18 mouse cellular contexts compared by ENCODE assay signal in the genomic region with DNA sequence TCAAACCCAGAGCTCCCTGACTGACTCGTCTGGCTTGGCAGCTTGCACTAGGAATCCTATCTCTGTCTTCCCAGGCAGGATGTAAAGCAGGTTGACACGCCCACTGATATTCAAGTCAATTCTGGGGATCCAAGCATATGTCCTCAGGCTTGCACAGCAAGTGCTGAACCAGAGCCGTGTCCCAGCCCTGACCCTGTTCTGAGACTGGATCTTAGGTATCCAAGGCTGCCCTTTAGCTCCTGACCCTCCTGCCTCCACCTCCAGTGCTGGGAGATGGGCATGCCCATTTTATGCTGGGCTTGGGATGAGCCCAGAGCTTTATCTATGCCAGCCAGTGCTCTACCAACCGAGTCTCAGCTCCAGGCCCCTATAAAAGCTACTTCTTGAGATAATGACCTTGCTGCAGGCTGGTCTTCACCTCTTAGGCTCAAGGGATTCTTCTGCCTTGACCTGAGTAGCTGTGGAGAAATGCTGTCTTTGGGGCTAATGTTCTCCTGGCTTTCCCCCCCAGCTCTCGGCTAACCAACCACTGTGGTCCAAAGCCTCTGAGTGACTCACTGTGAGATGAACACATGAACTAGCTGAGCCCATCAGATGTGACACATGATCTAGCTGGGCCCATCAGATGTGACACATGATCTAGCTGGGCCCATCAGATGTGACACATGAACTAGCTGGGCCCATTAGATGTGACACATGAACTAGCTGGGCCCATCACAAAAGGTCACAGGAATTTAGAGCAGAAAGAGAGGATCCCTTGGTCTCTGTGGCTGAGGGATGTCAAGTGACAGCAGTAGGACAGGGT. TPM values are rescaled to one million over a fixed set of nuclear protein-coding genes. Genes with fewer than 3 reads are reported as not detected.
DNase-seq lines count a peak whose midpoint lies in the region; ATAC-seq lines count a peak whose summit lies in the region.
"Had no signal": no experiment of that assay in that cellular context is flagged by ENCODE, and none has a peak within 500 bp of the region (broad histone marks: within the 10 kb centered on the region; RNA-seq: fewer than 3 reads in every experiment).

No protein-coding gene starts in this region.

- H3K9me3 ChIP-seq in heart, embryonic 13.5 days = no peaks in the 10 kb centered on the region
- H3K9me3 ChIP-seq in liver, embryonic 12.5 days (replicated peaks) = no peaks in the 10 kb centered on the region
- H3K9me3 ChIP-seq: hindbrain, embryonic 15.5 days had no signal

- no peak for ATAC-seq in heart, embryonic 13.5 days (ENCODE audit: extremely low read depth, insufficient number of reproducible peaks, low FRiP score, low TSS enrichment)
- ATAC-seq in liver, embryonic 12.5 days = peak; percentile 86
- ATAC-seq: forebrain, embryonic 14.5 days had no signal

- WGBS in heart, embryonic 13.5 days = 65% methylated on average over 5 of the region's 5 CpGs
- 40% methylated on average over 5 of the region's 5 CpGs for WGBS in liver, embryonic 12.5 days (ENCODE audit: insufficient replicate concordance)

- H3K27me3 ChIP-seq in heart, embryonic 13.5 days (replicated peaks) = no peaks in the 10 kb centered on the region
- no peaks in the 10 kb centered on the region for H3K27me3 ChIP-seq in liver, embryonic 12.5 days (replicated peaks)
- H3K27me3 ChIP-seq: hindbrain, embryonic 15.5 days had no signal

- H3K4me2 ChIP-seq in heart, embryonic 13.5 days = no peak overlapping the region
- H3K4me2 ChIP-seq in liver, embryonic 12.5 days = peak overlapping the region; percentile 49
- H3K4me2 ChIP-seq: hindbrain, embryonic 15.5 days; midbrain, embryonic 11.5 days had no signal

- H3K4me1 ChIP-seq in heart, embryonic 13.5 days = no peaks in the 10 kb centered on the region
- H3K4me1 ChIP-seq in liver, embryonic 12.5 days = peaks cover 48% of the 10 kb centered on the region
- H3K4me1 ChIP-seq: hindbrain, embryonic 15.5 days had no signal

- H3K9ac ChIP-seq in heart, embryonic 13.5 days = 0 out of 2 replicates have a peak overlapping the region, but pooled peaks have one; percentile 24
- peak overlapping the region; percentile 35 for H3K9ac ChIP-seq in liver, embryonic 12.5 days
- H3K9ac ChIP-seq: hindbrain, embryonic 15.5 days had no signal

- H3K27ac ChIP-seq in heart, embryonic 13.5 days (replicated peaks) = no peak overlapping the region
- peak overlapping the region; percentile 86 for H3K27ac ChIP-seq in liver, embryonic 12.5 days
- H3K27ac ChIP-seq: hindbrain, embryonic 15.5 days had no signal

- H3K36me3 ChIP-seq in heart, embryonic 13.5 days = peaks cover 38% of the 10 kb centered on the region
- peaks cover 15% of the 10 kb centered on the region; the same call in 1 of the 2 replicates for H3K36me3 ChIP-seq in liver, embryonic 12.5 days

- H3K4me3 ChIP-seq in heart, embryonic 13.5 days = no peak overlapping the region
- H3K4me3 ChIP-seq in liver, embryonic 12.5 days = no peak overlapping the region
- H3K4me3 ChIP-seq: hindbrain, embryonic 15.5 days had no signal

- no peak for DNase-seq in heart, adult 8-10 months (ENCODE audit: low spot score)
- DNase-seq in spleen, adult 12 weeks (ENCODE audit: low spot score) = peak; percentile 44
- no peak for DNase-seq in spleen, postnatal 14 days (ENCODE audit: low spot score in 2 of 2)
- no peak for DNase-seq in natural killer cell, adult 2 months (ENCODE audit: low spot score in 2 of 2)
- DNase-seq in adrenal gland, postnatal 36 days = no peak
- DNase-seq in cerebellum, adult 9-10 months = no peak
- DNase-seq: cerebellum, adult 2 months; heart, adult 18-20 months; kidney, adult 11 months; kidney, postnatal 25 days; lung, postnatal 14 days; right cerebral cortex, postnatal 25 days had no signal

RNA-seq across cellular contexts. Expression of a gene that starts 14.2 kb away (rescaled TPM):
- 45.2 and 47.3 TPM in 2 replicates for polyA plus RNA-seq in heart, embryonic 13.5 days (2015; fragmentation: Nextera tagmentation; extraction: Ambion mirVana)
- 10 to 100 TPM; 25.7 to 26.2 (median 26.0) TPM for total RNA-seq in heart, adult 8-10 months (2022)
- polyA plus RNA-seq in liver, embryonic 12.5 days (2016; fragmentation: Nextera tagmentation; extraction: Ambion mirVana) = 39.8 and 43.8 TPM in 2 replicates
- 10 to 100 TPM; 50.0 to 57.1 TPM for total RNA-seq in adrenal gland, postnatal 36 days (2021)

RNA-seq across cellular contexts. Expression of a gene that starts 14.2 kb away (rescaled TPM):
- 1.6 and 1.7 TPM in 2 replicates for polyA plus RNA-seq in heart, embryonic 13.5 days (2015; fragmentation: Nextera tagmentation; extraction: Ambion mirVana)
- total RNA-seq in heart, adult 8-10 months (2022) = 1 to 10 TPM in 1 of 4 experiments, under 1 TPM in 3; 0.26 to 1.6 (median 0.36) TPM
- polyA plus RNA-seq in liver, embryonic 12.5 days (2016; fragmentation: Nextera tagmentation; extraction: Ambion mirVana) = 1.2 and 2.1 TPM in 2 replicates
- under 1 TPM; 0.60 to 0.82 TPM for total RNA-seq in adrenal gland, postnatal 36 days (2021)

RNA-seq across cellular contexts. Expression of a gene that starts 25.1 kb away (rescaled TPM):
- polyA plus RNA-seq in heart, embryonic 13.5 days (2015; fragmentation: Nextera tagmentation; extraction: Ambion mirVana) = 13.7 and 14.0 TPM in 2 replicates
- 1 to 10 TPM; 8.6 to 9.1 (median 8.7) TPM for total RNA-seq in heart, adult 8-10 months (2022)
- 8.5 and 10.4 TPM in 2 replicates for polyA plus RNA-seq in liver, embryonic 12.5 days (2016; fragmentation: Nextera tagmentation; extraction: Ambion mirVana)
- 10 to 100 TPM; 14.6 to 15.2 TPM for total RNA-seq in adrenal gland, postnatal 36 days (2021)

RNA-seq across cellular contexts. Expression of a gene that starts 32.5 kb away (rescaled TPM):
- polyA plus RNA-seq in heart, embryonic 13.5 days (2015; fragmentation: Nextera tagmentation; extraction: Ambion mirVana) = 51.1 and 53.4 TPM in 2 replicates
- 10 to 100 TPM; 36.4 to 53.0 (median 41.0) TPM for total RNA-seq in heart, adult 8-10 months (2022)
- polyA plus RNA-seq in liver, embryonic 12.5 days (2016; fragmentation: Nextera tagmentation; extraction: Ambion mirVana) = 48.7 and 49.6 TPM in 2 replicates
- 10 to 100 TPM; 33.8 to 42.2 TPM for total RNA-seq in adrenal gland, postnatal 36 days (2021)

RNA-seq across cellular contexts. Expression of a gene that starts 33.1 kb away (rescaled TPM):
- 0.36 and 0.55 TPM in 2 replicates for polyA plus RNA-seq in heart, embryonic 13.5 days (2015; fragmentation: Nextera tagmentation; extraction: Ambion mirVana)
- total RNA-seq in heart, adult 8-10 months (2022) = under 1 TPM in 1 of 4 experiments, not detected in 3; 0.38 TPM
- 0.77 and 0.98 TPM in 2 replicates for polyA plus RNA-seq in liver, embryonic 12.5 days (2016; fragmentation: Nextera tagmentation; extraction: Ambion mirVana)
- under 1 TPM; 0.30 to 0.46 TPM for total RNA-seq in adrenal gland, postnatal 36 days (2021)
- polyA plus RNA-seq: embryonic facial prominence, embryonic 14.5 days had no signal
